Comparison of ENCODE assay signal across 23 mouse cellular contexts in genomic region chr1:178677630-178678221, GRCm38 (mm10).
DNase-seq lines count a peak whose midpoint lies in the region; ATAC-seq and TF ChIP-seq lines count a peak whose summit lies in the region.
"Had no signal": no experiment of that assay in that cellular context is flagged by ENCODE, and none has a peak within 500 bp of the region (broad histone marks: within the 10 kb centered on the region; RNA-seq: fewer than 3 reads in every experiment).

No protein-coding gene starts in this region.

- peaks cover 31% of the 10 kb centered on the region for H3K4me1 ChIP-seq in kidney, embryonic 15.5 days
- peaks cover 30 to 40% of the 10 kb centered on the region in 2 experiments for H3K4me1 ChIP-seq in MEL (ENCODE audit: control insufficient read depth in 1 of 2, insufficient read depth in 2 of 2, low read length in 2 of 2)
- H3K4me1 ChIP-seq: forebrain, embryonic 15.5 days had no signal

- H3K4me2 ChIP-seq in kidney, embryonic 15.5 days = no peak overlapping the region
- H3K4me2 ChIP-seq: embryonic facial prominence, embryonic 15.5 days; forebrain, embryonic 15.5 days; heart, embryonic 15.5 days; liver, embryonic 15.5 days; midbrain, embryonic 11.5 days had no signal

- H3K27me3 ChIP-seq in kidney, embryonic 15.5 days = peaks cover 12% of the 10 kb centered on the region
- no peaks in the 10 kb centered on the region for H3K27me3 ChIP-seq in MEL (ENCODE audit: control insufficient read depth in 1 of 2, insufficient read depth in 2 of 2, low read length in 2 of 2)
- H3K27me3 ChIP-seq: embryonic facial prominence, embryonic 15.5 days; forebrain, embryonic 15.5 days; heart, embryonic 15.5 days; liver, embryonic 15.5 days had no signal

- peak overlapping the region; percentile 66 for H3K27ac ChIP-seq in kidney, embryonic 15.5 days
- peak overlapping the region; percentile 70 for H3K27ac ChIP-seq in MEL (ENCODE audit: control insufficient read depth, low read depth, low read length)
- H3K27ac ChIP-seq: embryonic facial prominence, embryonic 15.5 days; forebrain, embryonic 15.5 days; heart, embryonic 15.5 days; hindbrain, postnatal 0 days; limb, embryonic 10.5 days; liver, embryonic 15.5 days; macrophage had no signal

- peak; percentile 57 for ATAC-seq in kidney, embryonic 15.5 days (replicated peaks; ENCODE audit: low FRiP score)
- ATAC-seq in megakaryocyte, adult 5-6 weeks (ENCODE audit: poor library complexity, severe bottlenecking) = peak; percentile 78
- ATAC-seq: forebrain, embryonic 15.5 days; hindbrain, postnatal 0 days had no signal

- WGBS in kidney, embryonic 15.5 days = 46% methylated on average over 4 of the region's 4 CpGs

- TF ChIP-seq EP300 in MEL (IDR thresholded peaks at IDR 0.05; ENCODE audit: low read depth in 1 of 2, low read length in 2 of 2) = peak in 1 of 2 experiments; percentile 67; a peak in 3 of 4 replicates

- TF ChIP-seq CTCF in MEL (IDR thresholded peaks at IDR 0.05 in 2 of 3, conservative IDR thresholded peaks at IDR 0.05 in 1 of 3; ENCODE audit: control insufficient read depth in 1 of 3, insufficient read depth in 1 of 3, low read depth in 2 of 3, low read length in 3 of 3, poor library complexity in 1 of 3, severe bottlenecking in 1 of 3) = no peak

- no peaks in the 10 kb centered on the region for H3K9me3 ChIP-seq in kidney, embryonic 15.5 days (replicated peaks)
- no peaks in the 10 kb centered on the region for H3K9me3 ChIP-seq in MEL (replicated peaks; ENCODE audit: insufficient read depth, low read length)
- H3K9me3 ChIP-seq: embryonic facial prominence, embryonic 15.5 days; forebrain, embryonic 15.5 days; heart, embryonic 15.5 days; limb, embryonic 10.5 days; liver, embryonic 15.5 days had no signal

- no peak for TF ChIP-seq RAD21 in MEL (IDR thresholded peaks at IDR 0.05; ENCODE audit: low read depth, low read length)

- no peaks in the 10 kb centered on the region for H3K36me3 ChIP-seq in kidney, embryonic 15.5 days
- peaks cover 0 to 39% of the 10 kb centered on the region in 2 experiments; a peak in 2 of 4 replicates for H3K36me3 ChIP-seq in MEL (ENCODE audit: control insufficient read depth in 1 of 2, insufficient read depth in 2 of 2, low read length in 2 of 2)
- H3K36me3 ChIP-seq: embryonic facial prominence, embryonic 15.5 days; forebrain, embryonic 15.5 days; heart, embryonic 15.5 days; liver, embryonic 15.5 days had no signal

- TF ChIP-seq POLR2A in MEL (IDR thresholded peaks at IDR 0.05; ENCODE audit: control insufficient read depth in 1 of 2, insufficient read depth in 1 of 2, low read depth in 1 of 2, low read length in 2 of 2, poor library complexity in 1 of 2) = 0 out of 4 replicates have a peak, but pooled peaks of 1 of the 2 experiments have one; percentile 39

- DNase-seq in kidney, postnatal 4 days = no peak
- DNase-seq in 416B (ENCODE audit: low read depth) = peak; percentile 57
- peak; percentile 86 for DNase-seq in MEL (ENCODE audit: low read depth, low spot score)
- no peak for DNase-seq in lung, postnatal 4 days
- no peak for DNase-seq in c-Kit-positive CD71-positive TER-119-positive erythroid progenitor cells, embryonic 14.5 days (ENCODE audit: low spot score)
- DNase-seq: adrenal gland, postnatal 10 days; cerebellum, adult 8-10 months; kidney, postnatal 10 days; liver; right cerebral cortex, adult 18-20 months; right cerebral cortex, postnatal 4 days; thymus, adult 18-20 months; thymus, postnatal 4 days had no signal

- H3K4me3 ChIP-seq in kidney, embryonic 15.5 days (replicated peaks) = no peak overlapping the region
- no peak overlapping the region for H3K4me3 ChIP-seq in MEL (ENCODE audit: control insufficient read depth in 1 of 2, insufficient read depth in 1 of 2, low read depth in 2 of 2, low read length in 2 of 2)
- H3K4me3 ChIP-seq: embryonic facial prominence, embryonic 15.5 days; forebrain, embryonic 15.5 days; heart, embryonic 15.5 days; limb, embryonic 10.5 days; liver, embryonic 15.5 days had no signal

- H3K9ac ChIP-seq in kidney, embryonic 15.5 days = no peak overlapping the region
- H3K9ac ChIP-seq in MEL (ENCODE audit: control insufficient read depth, low read depth, low read length, poor library complexity, severe bottlenecking) = no peak overlapping the region
- H3K9ac ChIP-seq: embryonic facial prominence, embryonic 15.5 days; forebrain, embryonic 15.5 days; heart, embryonic 15.5 days; liver, embryonic 15.5 days had no signal

- no peaks in the 10 kb centered on the region for H3K79me2 ChIP-seq in MEL (ENCODE audit: control insufficient read depth, insufficient read depth, low read length, poor library complexity)

TF ChIP-seq in MEL, 35 proteins besides CTCF, POLR2A, EP300 and RAD21:
- no peak for TF ChIP-seq ZKSCAN1 (IDR thresholded peaks at IDR 0.05; ENCODE audit: low read depth, low read length)
- peak; percentile 58; the same call in 1 of the 2 replicates for TF ChIP-seq TBP (IDR thresholded peaks at IDR 0.05; ENCODE audit: low read depth, low read length)
- peak; percentile 98 for TF ChIP-seq ETS1 (IDR thresholded peaks at IDR 0.05; ENCODE audit: low read depth, low read length)
- no peak for TF ChIP-seq E2F4 (IDR thresholded peaks at IDR 0.05; ENCODE audit: borderline replicate concordance, low read depth, low read length)
- peak; percentile 64 for TF ChIP-seq GATA1 (IDR thresholded peaks at IDR 0.05; ENCODE audit: low read depth, low read length)
- TF ChIP-seq CHD1 (IDR thresholded peaks at IDR 0.05; ENCODE audit: low read depth, low read length) = no peak
- TF ChIP-seq TCF12 (IDR thresholded peaks at IDR 0.05; ENCODE audit: low read depth, low read length) = peak; percentile 16; the same call in 1 of the 2 replicates
- TF ChIP-seq MAZ (IDR thresholded peaks at IDR 0.05; ENCODE audit: low read depth, low read length) = peak; percentile 37; the same call in 1 of the 2 replicates
- 0 out of 2 replicates have a peak, but pooled peaks have one; percentile 32 for TF ChIP-seq HCFC1 (IDR thresholded peaks at IDR 0.05; ENCODE audit: low read depth, low read length)

Comparison
In these comparisons a context has a peak if more than half of its experiments do, and no peak if none do; other contexts are left out.
1. DNase-seq: peak in 416B (single experiment) and MEL (single experiment); none in kidney, postnatal 4 days (0 of 2), lung, postnatal 4 days (0 of 2) and c-Kit-positive CD71-positive TER-119-positive erythroid progenitor cells, embryonic 14.5 days (single experiment).